Comparison of ENCODE assay signal across 8 mouse cellular contexts in the genomic region with DNA sequence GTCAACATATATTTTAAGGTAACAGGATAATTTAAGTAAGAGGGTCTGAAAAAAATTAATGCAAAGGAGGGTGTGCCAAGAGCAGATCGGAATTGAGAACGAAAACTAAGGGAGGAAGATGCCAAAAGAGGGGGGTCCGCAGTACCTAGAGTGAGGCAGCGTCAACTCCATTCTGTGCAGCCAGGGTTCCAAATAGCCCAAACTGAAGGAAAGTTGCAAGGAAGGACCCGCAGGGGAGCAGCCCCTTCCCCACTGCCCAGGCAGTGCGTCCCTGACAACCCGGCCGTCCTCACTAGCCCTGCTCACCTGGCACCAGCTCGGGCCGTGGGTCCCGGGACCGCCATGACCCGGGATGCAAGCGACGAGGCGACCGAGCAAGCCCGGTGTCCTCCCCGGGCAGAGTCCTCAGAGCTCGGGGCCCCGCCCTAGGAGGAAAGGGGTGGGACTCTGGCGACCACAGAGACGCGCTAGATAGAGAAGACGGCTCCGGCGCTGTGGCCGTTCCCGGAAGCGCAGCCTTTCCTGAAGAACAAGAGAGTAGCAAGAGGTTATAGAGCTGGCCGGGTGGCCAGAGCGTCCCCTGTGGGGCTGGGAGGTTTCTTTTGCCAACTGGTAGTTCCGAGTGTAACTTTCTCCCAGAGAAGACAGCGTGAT. TPM values are rescaled to one million over a fixed set of nuclear protein-coding genes. Genes with fewer than 3 reads are reported as not detected.
DNase-seq lines count a peak whose midpoint lies in the region; ATAC-seq lines count a peak whose summit lies in the region.

A gene (minus strand): TSS at position 437 of the 654 bp plus-strand sequence.

- ATAC-seq in intestine, embryonic 14.5 days (replicated peaks; ENCODE audit: low FRiP score, low TSS enrichment, low read depth), result peak; percentile 96

- H3K9ac ChIP-seq in intestine, embryonic 14.5 days (ENCODE audit: low read length), result peak within 1 kb of the TSS; percentile 72

- H3K36me3 ChIP-seq in intestine, embryonic 14.5 days (ENCODE audit: control insufficient read depth, insufficient read depth, low read length), result no peaks in the 10 kb centered on the region

- no peaks in the 10 kb centered on the region for H3K9me3 ChIP-seq in intestine, embryonic 14.5 days (ENCODE audit: control insufficient read depth, low read length)

- H3K27me3 ChIP-seq in intestine, embryonic 14.5 days (replicated peaks; ENCODE audit: control insufficient read depth, insufficient read depth, low read length), result no peaks in the 10 kb centered on the region

- H3K4me1 ChIP-seq in intestine, embryonic 14.5 days (replicated peaks; ENCODE audit: control insufficient read depth, insufficient read depth, low read length), result no peaks in the 10 kb centered on the region

- peak within 1 kb of the TSS; percentile 93 for H3K4me3 ChIP-seq in intestine, embryonic 14.5 days (ENCODE audit: low read depth, low read length)

- intact Hi-C loops in left cerebral cortex, postnatal 14 days (cut with DNase I), result no loop called here

- WGBS in intestine, embryonic 14.5 days, result under 1% methylated on average over 34 of the region's 34 CpGs

- DNase-seq in adrenal gland, adult 18-20 months (ENCODE audit: low spot score in 2 of 2), result peak; percentile 86 to 89
- peak; percentile 95 for DNase-seq in embryo, embryonic 11 days
- peak; percentile 95 for DNase-seq in gastrocnemius, postnatal 25 days
- peak; percentile 93 for DNase-seq in intestine, embryonic 14.5 days (ENCODE audit: low spot score)
- peak; percentile 93 for DNase-seq in left cerebral cortex, postnatal 14 days (ENCODE audit: low spot score in 2 of 2)
- peak; percentile 93 for DNase-seq in mesoderm, embryonic 11.5 days (ENCODE audit: low read depth, low spot score)
- DNase-seq in right cerebral cortex, postnatal 36 days (ENCODE audit: low spot score in 2 of 2), result peak; percentile 93 to 94
- DNase-seq in yolk sac, embryonic 10.5 days (ENCODE audit: low spot score), result peak; percentile 96

- peak within 1 kb of the TSS; percentile 70 for H3K4me2 ChIP-seq in intestine, embryonic 14.5 days (ENCODE audit: low read length)

- no peak within 1 kb of the TSS for H3K27ac ChIP-seq in intestine, embryonic 14.5 days (ENCODE audit: low read depth)

RNA-seq across cellular contexts. Expression of the gene that starts here (rescaled TPM):
- 10 to 100 TPM; 11.8 to 12.1 TPM for total RNA-seq in adrenal gland, adult 18-20 months (2021)
- total RNA-seq in gastrocnemius, postnatal 25 days (2021), result 1 to 10 TPM; 4.2 to 5.9 TPM
- polyA plus RNA-seq in intestine, embryonic 14.5 days (2014; fragmentation: Nextera tagmentation; extraction: Ambion mirVana), result 10.3 and 12.8 TPM in 2 replicates
- total RNA-seq in left cerebral cortex, postnatal 14 days (2021), result 10 to 100 TPM; 10.4 to 11.9 TPM
